In genomic region chr10:81383802-81384604, GRCm38 (mm10) we compare ENCODE assay signal across 8 mouse cellular contexts. TPM values are rescaled to one million over a fixed set of nuclear protein-coding genes. Genes with fewer than 3 reads are reported as not detected.
DNase-seq lines count a peak whose midpoint lies in the region; ATAC-seq and TF ChIP-seq lines count a peak whose summit lies in the region.

Gene Dohh, plus strand, starts transcription at chr10:81384428.
Gene Gm48551, plus strand, starts transcription at chr10:81384466.

- ATAC-seq in cerebellum, adult (ENCODE audit: insufficient number of reproducible peaks, low FRiP score, low TSS enrichment) = peak; percentile 94
- peak; percentile 96 for ATAC-seq in forebrain, embryonic 13.5 days
- ATAC-seq in liver, postnatal 0 days = peak; percentile 82
- ATAC-seq in neural tube, embryonic 14.5 days (ENCODE audit: low read depth) = peak; percentile 95

- no peak for TF ChIP-seq CTCF in ES-Bruce4 (IDR thresholded peaks at IDR 0.05; ENCODE audit: low read depth, low read length)
- TF ChIP-seq CTCF in liver, postnatal 0 days (IDR thresholded peaks at IDR 0.05; ENCODE audit: low read depth) = no peak

- peak within 1 kb of the TSS; percentile 85 for H3K4me3 ChIP-seq in ES-Bruce4 (ENCODE audit: low read depth, low read length)
- peak within 1 kb of the TSS; percentile 97 for H3K4me3 ChIP-seq in forebrain, embryonic 13.5 days
- H3K4me3 ChIP-seq in liver, postnatal 0 days (ENCODE audit: low read depth, low read length) = peak within 1 kb of the TSS; percentile 74
- H3K4me3 ChIP-seq in neural tube, embryonic 14.5 days (ENCODE audit: low read depth, low read length) = peak within 1 kb of the TSS; percentile 93

- no peaks in the 10 kb centered on the region for H3K4me1 ChIP-seq in ES-Bruce4 (ENCODE audit: control insufficient read depth, insufficient read depth, low read length)
- peaks cover 19% of the 10 kb centered on the region for H3K4me1 ChIP-seq in forebrain, embryonic 13.5 days
- peaks cover 39% of the 10 kb centered on the region for H3K4me1 ChIP-seq in liver, postnatal 0 days (ENCODE audit: insufficient read depth)
- peaks cover 8% of the 10 kb centered on the region for H3K4me1 ChIP-seq in neural tube, embryonic 14.5 days (ENCODE audit: control insufficient read depth, insufficient read depth, low read length)

- no peaks in the 10 kb centered on the region for H3K27me3 ChIP-seq in ES-Bruce4 (ENCODE audit: control insufficient read depth, insufficient read depth, low read length, poor library complexity, severe bottlenecking)
- no peaks in the 10 kb centered on the region for H3K27me3 ChIP-seq in forebrain, embryonic 13.5 days
- no peaks in the 10 kb centered on the region for H3K27me3 ChIP-seq in liver, postnatal 0 days (ENCODE audit: insufficient read depth, low read length)
- no peaks in the 10 kb centered on the region for H3K27me3 ChIP-seq in neural tube, embryonic 14.5 days (ENCODE audit: control insufficient read depth, insufficient read depth, low read length)

- peak within 1 kb of the TSS; percentile 45 for H3K27ac ChIP-seq in ES-Bruce4 (ENCODE audit: insufficient read depth, low read length)
- peak within 1 kb of the TSS; percentile 84 for H3K27ac ChIP-seq in forebrain, embryonic 13.5 days
- H3K27ac ChIP-seq in liver, postnatal 0 days (ENCODE audit: low read depth) = peak within 1 kb of the TSS; percentile 97
- H3K27ac ChIP-seq in neural tube, embryonic 14.5 days (ENCODE audit: low read depth, low read length) = peak within 1 kb of the TSS; percentile 84

- H3K36me3 ChIP-seq in ES-Bruce4 (ENCODE audit: control insufficient read depth, insufficient read depth, low read length, poor library complexity, severe bottlenecking) = peaks cover 12% of the 10 kb centered on the region
- H3K36me3 ChIP-seq in forebrain, embryonic 13.5 days (ENCODE audit: poor library complexity, severe bottlenecking) = peaks cover 32% of the 10 kb centered on the region
- H3K36me3 ChIP-seq in liver, postnatal 0 days (replicated peaks; ENCODE audit: insufficient read depth, low read length) = peaks cover 24% of the 10 kb centered on the region
- peaks cover 21% of the 10 kb centered on the region for H3K36me3 ChIP-seq in neural tube, embryonic 14.5 days (ENCODE audit: control insufficient read depth, insufficient read depth, low read length)

- DNase-seq in heart, postnatal 10 days = peak; percentile 99 to 100
- peak; percentile 97 for DNase-seq in large intestine, adult 2 months (ENCODE audit: low read depth, low spot score)
- peak; percentile 100 for DNase-seq in liver, postnatal 0 days
- peak; percentile 100 for DNase-seq in testis, postnatal 10 days (ENCODE audit: low spot score)

- peak within 1 kb of the TSS; percentile 78 for H3K9ac ChIP-seq in ES-Bruce4 (ENCODE audit: low read depth, poor library complexity, severe bottlenecking)
- H3K9ac ChIP-seq in forebrain, embryonic 13.5 days = peak within 1 kb of the TSS; percentile 87
- H3K9ac ChIP-seq in liver, postnatal 0 days (replicated peaks) = peak within 1 kb of the TSS; percentile 89
- peak within 1 kb of the TSS; percentile 82 for H3K9ac ChIP-seq in neural tube, embryonic 14.5 days (replicated peaks; ENCODE audit: low read depth, low read length)

- no peaks in the 10 kb centered on the region for H3K9me3 ChIP-seq in ES-Bruce4 (replicated peaks; ENCODE audit: control insufficient read depth, insufficient read depth, low read length, poor library complexity, severe bottlenecking)
- no peaks in the 10 kb centered on the region for H3K9me3 ChIP-seq in forebrain, embryonic 13.5 days (replicated peaks)
- H3K9me3 ChIP-seq in liver, postnatal 0 days (ENCODE audit: low read length) = no peaks in the 10 kb centered on the region
- H3K9me3 ChIP-seq in neural tube, embryonic 14.5 days (ENCODE audit: control insufficient read depth, low read length) = no peaks in the 10 kb centered on the region

- WGBS in forebrain, embryonic 13.5 days = 10% methylated on average over 54 of the region's 54 CpGs
- 6% methylated on average over 54 of the region's 54 CpGs for WGBS in large intestine, adult 2 months
- WGBS in liver, postnatal 0 days (ENCODE audit: insufficient replicate concordance) = 3% methylated on average over 51 of the region's 54 CpGs
- WGBS in neural tube, embryonic 14.5 days = 7% methylated on average over 53 of the region's 54 CpGs

- peak within 1 kb of the TSS; percentile 94 for H3K4me2 ChIP-seq in forebrain, embryonic 13.5 days
- H3K4me2 ChIP-seq in liver, postnatal 0 days (ENCODE audit: low read depth, low read length) = peak within 1 kb of the TSS; percentile 75
- H3K4me2 ChIP-seq in neural tube, embryonic 14.5 days (ENCODE audit: low read depth, low read length) = peak within 1 kb of the TSS; percentile 91

- TF ChIP-seq EP300 in ES-Bruce4 (IDR thresholded peaks at IDR 0.05; ENCODE audit: insufficient read depth, low read depth, low read length) = peak; percentile 61; the same call in 1 of the 2 replicates
- peak; percentile 83 for TF ChIP-seq EP300 in liver, postnatal 0 days (IDR thresholded peaks at IDR 0.05; ENCODE audit: low read depth)

- TF ChIP-seq POLR2A in ES-Bruce4 (IDR thresholded peaks at IDR 0.05; ENCODE audit: insufficient read depth, low read length) = peak; percentile 37

- intact Hi-C loops in heart, postnatal 10 days (cut with DNase I) = no loop called here

RNA-seq across cellular contexts. Expression of gene Dohh, which starts in this region (rescaled TPM):
- polyA plus RNA-seq in ES-Bruce4 (2011; ENCODE audit: insufficient read depth, insufficient read length, low read depth, missing spikeins) = 52.9 and 70.3 TPM in 2 replicates
- 76.7 and 87.3 TPM in 2 replicates for polyA plus RNA-seq in forebrain, embryonic 13.5 days (2015; fragmentation: Nextera tagmentation; extraction: Ambion mirVana)
- 10 to 100 TPM; 53.2 to 57.5 TPM for total RNA-seq in heart, postnatal 10 days (2021)
- 48.2 and 60.4 TPM in 2 replicates for polyA plus RNA-seq in large intestine, adult 2 months (2012; rRNA removed)
- 39.3 and 42.1 TPM in 2 replicates for polyA plus RNA-seq in liver, postnatal 0 days (2015; fragmentation: Nextera tagmentation; extraction: Ambion mirVana)
- 61.0 and 68.0 TPM in 2 replicates for polyA plus RNA-seq in neural tube, embryonic 14.5 days (2014; fragmentation: Nextera tagmentation; extraction: Ambion mirVana)

RNA-seq across cellular contexts. Expression of gene Gm48551, which starts in this region (rescaled TPM):
- polyA plus RNA-seq in ES-Bruce4 (2011; ENCODE audit: insufficient read depth, insufficient read length, low read depth, missing spikeins) = 1.5 TPM in 1 of 2 replicates, not detected in the other
- 4.2 and 5.8 TPM in 2 replicates for polyA plus RNA-seq in forebrain, embryonic 13.5 days (2015; fragmentation: Nextera tagmentation; extraction: Ambion mirVana)
- total RNA-seq in heart, postnatal 10 days (2021) = under 1 TPM; 0.74 to 0.87 TPM
- polyA plus RNA-seq in large intestine, adult 2 months (2012; rRNA removed) = 3.3 and 3.7 TPM in 2 replicates
- 0.40 and 0.70 TPM in 2 replicates for polyA plus RNA-seq in liver, postnatal 0 days (2015; fragmentation: Nextera tagmentation; extraction: Ambion mirVana)
- 4.3 and 6.3 TPM in 2 replicates for polyA plus RNA-seq in neural tube, embryonic 14.5 days (2014; fragmentation: Nextera tagmentation; extraction: Ambion mirVana)

Comparison
In these comparisons a context has a peak if more than half of its experiments do, and no peak if none do; other contexts are left out.
1. Peak in every context shown above with its lines: DNase-seq, ATAC-seq, H3K4me3 ChIP-seq and H3K27ac ChIP-seq.
2. H3K27ac ChIP-seq: peak in every context shown above with its lines; median percentile 97 in liver, postnatal 0 days; 84 in forebrain, embryonic 13.5 days; 84 in neural tube, embryonic 14.5 days; 45 in ES-Bruce4.